Mouse (Mus musculus) bone marrow macrophage, adult 2 months (primary cell): Measurements from ENCODE around the gene 1700030J22Rik. TPM values are rescaled to one million over a fixed set of nuclear protein-coding genes. Genes with fewer than 3 reads are reported as not detected.

Experiments used
- H3K27ac ChIP-seq: 2 replicates; pipeline ENCODE4 v1.5.1; 2012; ENCODE audit warnings: low read depth, low read length; ENCODE audit not compliant: insufficient read depth
- H3K4me1 ChIP-seq: 2 replicates; pipeline ENCODE4 v1.6.1; 2012; ENCODE audit warnings: low read length; ENCODE audit not compliant: control insufficient read depth, insufficient read depth
- H3K4me3 ChIP-seq: 2 replicates; pipeline ENCODE4 v1.5.1; 2012; ENCODE audit warnings: mild to moderate bottlenecking, low read length, moderate library complexity; ENCODE audit not compliant: insufficient read depth
- CTCF ChIP-seq: IDR thresholded peaks from 2 replicates; pipeline ENCODE4 v1.5.1; 2012; ENCODE audit warnings: low read depth, mild to moderate bottlenecking, low read length, moderate library complexity
- POLR2A ChIP-seq: IDR thresholded peaks from 2 replicates; pipeline ENCODE4 v1.6.1; 2012; ENCODE audit warnings: mild to moderate bottlenecking, low read depth, low read length, borderline replicate concordance
- polyA plus RNA-seq: library from polyadenylated mRNA; stranded (reverse); fragments of >200 nt; gene quantifications from 2 replicates; pipeline ENCODE4 v1.2.4, GENCODE M21; 2012; ENCODE audit not compliant: missing spikeins, insufficient read depth, insufficient read length

1700030J22Rik gene
- 1.1 and 1.7 TPM in 2 replicates for polyA plus RNA-seq

- Histone ChIP-seq H3K27ac (peak within 1 kb of the TSS; percentile 34), H3K4me1 (peaks cover 28% of the 10 kb centered on the region), H3K4me3 (peak within 1 kb of the TSS; percentile 70)
- TF ChIP-seq POLR2A (no peak), CTCF (no peak)
These were observed at the start of gene 1700030J22Rik for GRCm38 (mm10) chr8:116978631-116979256. Gene 1700030J22Rik (minus strand): TSS chr8:116978959.

- H3K27ac ChIP-seq = no peak overlapping the region
- peaks cover 10% of the 10 kb centered on the region for H3K4me1 ChIP-seq
- TF ChIP-seq POLR2A = no peak
- no peak for TF ChIP-seq CTCF
- H3K4me3 ChIP-seq = no peak overlapping the region
These were observed 48.8 kb upstream of the 1700030J22Rik start for GRCm38 (mm10) chr8:117027601-117028000.

GRCm38 (mm10) chr8:117022297-117022993 is 43.7 kb upstream of the 1700030J22Rik start:
- TF ChIP-seq POLR2A = no peak
- no peak for TF ChIP-seq CTCF
- H3K27ac ChIP-seq = no peak overlapping the region
- no peak overlapping the region for H3K4me3 ChIP-seq
- H3K4me1 ChIP-seq = peaks cover 8% of the 10 kb centered on the region

- Histone ChIP-seq H3K27ac (no peak overlapping the region), H3K4me3 (no peak overlapping the region), H3K4me1 (no peaks in the 10 kb centered on the region)
- no peak for TF ChIP-seq POLR2A
- no peak for TF ChIP-seq CTCF
These were observed 40.8 kb upstream of the 1700030J22Rik start for GRCm38 (mm10) chr8:117019323-117020275.

DNA sequence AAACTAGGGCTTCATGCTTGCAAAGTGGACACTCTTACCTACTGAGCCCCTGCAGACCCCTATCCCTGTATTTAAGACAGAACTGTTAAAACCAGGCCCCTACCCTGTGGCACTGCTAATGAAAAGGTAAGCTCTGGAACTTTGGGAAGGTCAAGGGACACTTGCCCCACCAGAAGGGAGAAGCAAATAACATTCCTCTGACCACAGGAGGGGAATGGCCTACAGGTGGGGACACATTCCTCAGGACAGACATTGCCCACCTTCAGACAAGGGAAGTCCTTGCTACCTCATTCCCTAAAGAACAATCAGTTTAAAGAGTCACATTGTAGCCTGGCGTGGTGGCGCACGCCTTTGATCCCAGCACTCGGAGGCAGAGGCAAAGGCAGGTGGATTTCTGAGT is 39.1 kb upstream of the 1700030J22Rik start:
- no peak overlapping the region for H3K4me3 ChIP-seq
- no peak overlapping the region for H3K27ac ChIP-seq
- H3K4me1 ChIP-seq = no peaks in the 10 kb centered on the region
- no peak for TF ChIP-seq CTCF
- TF ChIP-seq POLR2A = no peak

- no peaks in the 10 kb centered on the region for H3K4me1 ChIP-seq
- TF ChIP-seq POLR2A (no peak), CTCF (no peak)
- H3K4me3 ChIP-seq = no peak overlapping the region
- H3K27ac ChIP-seq = no peak overlapping the region
These were observed 38.2 kb upstream of the 1700030J22Rik start for GRCm38 (mm10) chr8:117017006-117017405.

GRCm38 (mm10) chr8:117015670-117016069 is 36.9 kb upstream of the 1700030J22Rik start:
- Histone ChIP-seq H3K27ac (no peak overlapping the region), H3K4me3 (no peak overlapping the region), H3K4me1 (no peaks in the 10 kb centered on the region)
- no peak for TF ChIP-seq CTCF
- TF ChIP-seq POLR2A = no peak

GRCm38 (mm10) chr8:117011366-117011765 is 32.6 kb upstream of the 1700030J22Rik start:
- H3K27ac ChIP-seq = no peak overlapping the region
- H3K4me1 ChIP-seq = no peaks in the 10 kb centered on the region
- no peak for TF ChIP-seq POLR2A
- TF ChIP-seq CTCF = no peak
- H3K4me3 ChIP-seq = no peak overlapping the region

GRCm38 (mm10) chr8:116994016-116994716 is 15.4 kb upstream of the 1700030J22Rik start:
- Histone ChIP-seq H3K27ac (no peak overlapping the region), H3K4me1 (peaks cover 9% of the 10 kb centered on the region), H3K4me3 (peak overlapping the region; percentile 54)
- TF ChIP-seq CTCF = no peak

- peaks cover 9% of the 10 kb centered on the region for H3K4me1 ChIP-seq
- peak within 1 kb of the TSS; percentile 89 for H3K4me3 ChIP-seq
- TF ChIP-seq CTCF (no peak), POLR2A (peak; percentile 89; the same call in 1 of the 2 replicates)
- H3K27ac ChIP-seq = peak within 1 kb of the TSS; percentile 48
These were observed 14.5 kb upstream of the 1700030J22Rik start, which contains the start of gene Gcsh for GRCm38 (mm10) chr8:116993095-116993867. Gene Gcsh (minus strand): TSS chr8:116993537.
